Mouse (Mus musculus) embryonic facial prominence, embryonic 10.5 days (tissue): Measurements from ENCODE around the gene Ubxn11. TPM values are rescaled to one million over a fixed set of nuclear protein-coding genes. Genes with fewer than 3 reads are reported as not detected.

Experiments used
- DNase-seq: peaks from one replicate; pipeline ENCODE4 v3.0.0-alpha.2; 2017; ENCODE audit warnings: low spot score
- H3K27ac ChIP-seq: fragments of 300-500 bp; sonication (generic); replicated peaks from 2 replicates; pipeline ENCODE4 v1.5.1; 2016; ENCODE audit warnings: mild to moderate bottlenecking
- H3K27me3 ChIP-seq: fragments of 300-500 bp; sonication (generic); replicated peaks from 2 replicates; pipeline ENCODE4 v1.6.1; 2016; ENCODE audit warnings: low read depth, mild to moderate bottlenecking; ENCODE audit not compliant: poor library complexity, severe bottlenecking
- H3K36me3 ChIP-seq: fragments of 300-500 bp; sonication (generic); replicated peaks from 2 replicates; pipeline ENCODE4 v1.6.1; 2016; ENCODE audit warnings: mild to moderate bottlenecking, moderate library complexity
- H3K4me1 ChIP-seq: fragments of 300-500 bp; sonication (generic); 2 replicates; pipeline ENCODE4 v1.6.1; 2016
- H3K4me3 ChIP-seq: fragments of 300-500 bp; sonication (generic); 2 replicates; pipeline ENCODE4 v1.5.1; 2016; ENCODE audit warnings: mild to moderate bottlenecking, moderate library complexity
- H3K9me3 ChIP-seq: fragments of 300-500 bp; sonication (generic); 2 replicates; pipeline ENCODE4 v1.6.1; 2016; ENCODE audit warnings: mild to moderate bottlenecking
- whole genome bisulfite sequencing: fragments of 180-500 bp; shearing (Covaris S2); methylation state at CpG from one replicate; pipeline ENCODE4 v1.1.7; 2016; 5-methylcytosine and 5-hydroxymethylcytosine counted together
- polyA plus RNA-seq: library from polyadenylated mRNA; unstranded; fragments of >200 nt; fragmentation: Nextera tagmentation; extraction: Ambion mirVana; gene quantifications from 2 replicates; pipeline ENCODE4 v1.2.1, GENCODE M21; 2016

Ubxn11 gene
- polyA plus RNA-seq, 1 experiment from 2014 or later: 7.1 TPM

DNA sequence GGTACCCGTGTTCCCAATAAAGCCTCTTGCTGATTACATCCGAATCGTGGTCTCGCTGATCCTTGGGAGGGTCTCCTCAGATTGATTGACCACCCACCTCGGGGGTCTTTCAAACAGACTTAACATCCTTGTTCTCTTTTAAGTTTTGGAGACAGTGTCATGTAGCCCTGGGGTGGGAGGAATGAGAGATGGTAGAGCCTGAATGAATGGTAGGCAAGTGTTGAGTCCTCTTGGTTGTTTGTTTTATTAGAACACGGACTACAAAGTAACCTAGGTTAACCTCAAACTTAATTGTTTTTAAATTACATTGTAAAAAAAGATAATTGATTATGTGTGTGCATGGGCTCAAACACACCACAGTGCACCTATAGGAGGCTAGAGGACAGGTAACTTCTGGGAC, 62.2 kb downstream of the Ubxn11 start:
- H3K9me3 ChIP-seq: no peaks in the 10 kb centered on the region
- H3K36me3 ChIP-seq: peaks cover 39% of the 10 kb centered on the region
- H3K4me3 ChIP-seq: no peak overlapping the region
- H3K4me1 ChIP-seq: no peaks in the 10 kb centered on the region
- WGBS: 94% methylated on average over 6 of the region's 6 CpGs
- DNase-seq: no peak
- H3K27ac ChIP-seq: no peak overlapping the region
- H3K27me3 ChIP-seq: no peaks in the 10 kb centered on the region

GRCm38 (mm10) chr4:134165024-134165423, 62.7 kb downstream of the Ubxn11 start:
- Histone ChIP-seq H3K9me3 (no peaks in the 10 kb centered on the region), H3K27me3 (no peaks in the 10 kb centered on the region), H3K36me3 (peaks cover 39% of the 10 kb centered on the region), H3K27ac (no peak overlapping the region), H3K4me1 (no peaks in the 10 kb centered on the region), H3K4me3 (no peak overlapping the region)
- DNase-seq: no peak
- WGBS: 83% methylated on average over 6 of the region's 6 CpGs

- Histone ChIP-seq H3K36me3 (peaks cover 39% of the 10 kb centered on the region), H3K9me3 (no peaks in the 10 kb centered on the region), H3K4me1 (no peaks in the 10 kb centered on the region), H3K4me3 (no peak overlapping the region), H3K27ac (no peak overlapping the region), H3K27me3 (no peaks in the 10 kb centered on the region)
- 93% methylated on average over 3 of the region's 3 CpGs for WGBS
- no peak for DNase-seq
Measured at GRCm38 (mm10) chr4:134165548-134166465, 63.4 kb downstream of the Ubxn11 start.

GRCm38 (mm10) chr4:134166906-134167305, 64.5 kb downstream of the Ubxn11 start:
- no peak for DNase-seq
- WGBS: 92% methylated on average over 3 of the region's 3 CpGs
- Histone ChIP-seq H3K27ac (no peak overlapping the region), H3K4me3 (no peak overlapping the region), H3K36me3 (peaks cover 48% of the 10 kb centered on the region), H3K4me1 (no peaks in the 10 kb centered on the region), H3K9me3 (no peaks in the 10 kb centered on the region), H3K27me3 (no peaks in the 10 kb centered on the region)

GRCm38 (mm10) chr4:134172391-134172790, 70.0 kb downstream of the Ubxn11 start:
- Histone ChIP-seq H3K4me3 (no peak overlapping the region), H3K27me3 (no peaks in the 10 kb centered on the region), H3K27ac (no peak overlapping the region), H3K9me3 (no peaks in the 10 kb centered on the region), H3K4me1 (no peaks in the 10 kb centered on the region), H3K36me3 (peaks cover 34% of the 10 kb centered on the region)
- DNase-seq: no peak
- 89% methylated on average over 3 of the region's 3 CpGs for WGBS

Other genes starting within 250 kb of the Ubxn11 start
- gene Rps6ka1, start 214.8 kb upstream of the Ubxn11 start, polyA plus RNA-seq: 46.6 and 47.6 TPM in 2 replicates
- gene Hmgn2, start 133.9 kb upstream of the Ubxn11 start, polyA plus RNA-seq: 2,976 and 3,167 TPM in 2 replicates
- 41.2 and 42.1 TPM in 2 replicates for gene Dhdds, start 101.7 kb upstream of the Ubxn11 start, polyA plus RNA-seq
- 18.7 and 24.2 TPM in 2 replicates for gene Lin28a, start 83.7 kb upstream of the Ubxn11 start, polyA plus RNA-seq
- not detected in 2 replicates for gene Zfp683, start 48.7 kb upstream of the Ubxn11 start, polyA plus RNA-seq
- gene Crybg2, start 41.8 kb upstream of the Ubxn11 start, polyA plus RNA-seq: 4.1 and 7.1 TPM in 2 replicates
- 3.5 and 4.5 TPM in 2 replicates for gene Cd52, start 7.5 kb upstream of the Ubxn11 start, polyA plus RNA-seq
- 300 and 316 TPM in 2 replicates for gene Sh3bgrl3, start 26.2 kb downstream of the Ubxn11 start, polyA plus RNA-seq
- gene Cep85, start 84.5 kb downstream of the Ubxn11 start, polyA plus RNA-seq: 32.3 and 33.2 TPM in 2 replicates
- 0.06 and 0.07 TPM in 2 replicates for gene Gm7534, start 100.4 kb downstream of the Ubxn11 start, polyA plus RNA-seq
- gene Catsper4, start 124.8 kb downstream of the Ubxn11 start, polyA plus RNA-seq: not detected in 2 replicates
- gene Cnksr1, start 135.8 kb downstream of the Ubxn11 start, polyA plus RNA-seq: 2.6 and 3.4 TPM in 2 replicates
- gene E130218I03Rik, start 141.1 kb downstream of the Ubxn11 start, polyA plus RNA-seq: 0.32 and 1.1 TPM in 2 replicates
- gene Zfp593, start 143.0 kb downstream of the Ubxn11 start, polyA plus RNA-seq: 21.0 and 21.8 TPM in 2 replicates
- gene Gm30191, start 144.4 kb downstream of the Ubxn11 start, polyA plus RNA-seq: not detected in 2 replicates
- gene Grrp1, start 151.5 kb downstream of the Ubxn11 start, polyA plus RNA-seq: 7.4 and 7.9 TPM in 2 replicates
- 19.2 and 24.3 TPM in 2 replicates for gene Pdik1l, start 185.3 kb downstream of the Ubxn11 start, polyA plus RNA-seq
- gene Trim63, start 212.6 kb downstream of the Ubxn11 start, polyA plus RNA-seq: 0.31 and 0.34 TPM in 2 replicates
- gene Slc30a2, start 240.6 kb downstream of the Ubxn11 start, polyA plus RNA-seq: 0.07 TPM in 1 of 2 replicates, not detected in the other